Mouse (Mus musculus): ENCODE measurements at regions not wholly inside any gene's neighbourhood (a gene's known extent, or its start where the extent isn't known, plus 50 kb on each side); places are given as distances from the start of the nearest gene placed in this dataset.

GRCm38 (mm10) chr14:24876508-24876907, 389.6 kb downstream of the Rps24 start:
- no peak for ATAC-seq
- H3K4me1 ChIP-seq (replicated peaks; ENCODE audit: control insufficient read depth, insufficient read depth, low read length) = peaks cover 19% of the 10 kb centered on the region
- 70% methylated on average over 5 of the region's 5 CpGs for WGBS

DNA sequence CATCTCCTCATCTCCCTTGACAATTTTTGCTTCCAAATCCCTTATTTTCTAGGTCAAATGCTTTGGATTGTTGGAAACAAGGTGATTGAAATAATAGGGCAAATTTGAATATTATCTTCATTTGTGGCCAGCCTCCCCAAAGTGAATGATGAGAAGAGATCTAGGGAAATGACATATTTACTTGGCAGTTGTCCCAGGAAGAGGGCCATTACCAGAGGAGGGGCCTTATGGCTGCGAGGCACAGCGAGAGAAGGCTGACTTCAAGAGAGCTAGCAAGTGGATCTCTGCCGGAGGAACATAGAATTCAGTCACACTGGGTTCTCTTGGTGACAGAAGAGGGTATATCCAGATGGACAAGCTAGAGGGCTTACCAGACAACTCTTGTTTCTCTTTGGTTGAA, 390.9 kb downstream of the Rps24 start:
- Histone ChIP-seq H3K4me3 (replicated peaks; ENCODE audit: low read length) (no peak overlapping the region), H3K4me1 (replicated peaks; ENCODE audit: control insufficient read depth, insufficient read depth, low read length) (peaks cover 15% of the 10 kb centered on the region), H3K36me3 (ENCODE audit: control insufficient read depth, insufficient read depth) (no peaks in the 10 kb centered on the region), H3K9me3 (ENCODE audit: control insufficient read depth, low read length) (no peaks in the 10 kb centered on the region), H3K4me2 (ENCODE audit: low read length) (no peak overlapping the region), H3K27me3 (replicated peaks; ENCODE audit: control insufficient read depth, insufficient read depth, low read length) (no peaks in the 10 kb centered on the region), H3K9ac (replicated peaks; ENCODE audit: low read depth, low read length) (no peak overlapping the region), H3K27ac (ENCODE audit: low read length) (no peak overlapping the region)
- WGBS = 60% methylated on average over 3 of the region's 3 CpGs
- ATAC-seq = no peak

More at GRCm38 (mm10) chr14:24876508-24876907, 389.6 kb downstream of the Rps24 start:
- no peaks in the 10 kb centered on the region for H3K9me3 ChIP-seq (ENCODE audit: control insufficient read depth, low read length)
- no peaks in the 10 kb centered on the region for H3K36me3 ChIP-seq (ENCODE audit: control insufficient read depth, insufficient read depth)
- no peak overlapping the region for H3K4me2 ChIP-seq (ENCODE audit: low read length)
- H3K27ac ChIP-seq (ENCODE audit: low read length) = no peak overlapping the region
- no peak overlapping the region for H3K9ac ChIP-seq (replicated peaks; ENCODE audit: low read depth, low read length)
- no peak overlapping the region for H3K4me3 ChIP-seq (replicated peaks; ENCODE audit: low read length)
- no peaks in the 10 kb centered on the region for H3K27me3 ChIP-seq (replicated peaks; ENCODE audit: control insufficient read depth, insufficient read depth, low read length)

DNA sequence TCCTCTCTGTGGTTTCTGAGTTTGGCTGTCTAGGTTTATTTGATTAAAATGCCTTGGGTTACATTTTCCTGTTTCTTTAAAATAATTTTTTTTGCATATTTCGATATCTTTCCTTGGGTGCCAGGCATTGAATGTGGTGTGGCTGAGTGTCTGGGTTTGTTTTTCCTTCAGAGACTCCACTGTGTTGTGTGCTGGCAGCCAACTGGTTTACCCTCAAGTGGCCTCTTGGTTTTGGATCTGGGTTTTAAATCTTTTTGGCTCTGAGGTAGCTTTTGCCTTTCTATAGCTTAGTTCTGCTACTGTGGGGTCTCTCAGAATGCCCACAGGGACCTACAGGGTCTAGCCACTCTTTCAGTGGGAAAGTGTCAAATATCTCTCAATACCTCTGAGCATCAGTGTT, 399.2 kb downstream of the Rps24 start:
- H3K9me3 ChIP-seq (ENCODE audit: control insufficient read depth, low read length) = peaks cover 3% of the 10 kb centered on the region; the same call in 1 of the 2 replicates
- H3K27ac ChIP-seq (ENCODE audit: low read length) = no peak overlapping the region
- H3K4me2 ChIP-seq (ENCODE audit: low read length) = no peak overlapping the region
- no peaks in the 10 kb centered on the region for H3K36me3 ChIP-seq (ENCODE audit: control insufficient read depth, insufficient read depth)
- H3K9ac ChIP-seq (replicated peaks; ENCODE audit: low read depth, low read length) = no peak overlapping the region
- 72% methylated on average over 1 of the region's 1 CpGs for WGBS
- H3K4me1 ChIP-seq (replicated peaks; ENCODE audit: control insufficient read depth, insufficient read depth, low read length) = no peaks in the 10 kb centered on the region
- H3K27me3 ChIP-seq (replicated peaks; ENCODE audit: control insufficient read depth, insufficient read depth, low read length) = no peaks in the 10 kb centered on the region
- no peak overlapping the region for H3K4me3 ChIP-seq (replicated peaks; ENCODE audit: low read length)
- ATAC-seq = no peak

DNA sequence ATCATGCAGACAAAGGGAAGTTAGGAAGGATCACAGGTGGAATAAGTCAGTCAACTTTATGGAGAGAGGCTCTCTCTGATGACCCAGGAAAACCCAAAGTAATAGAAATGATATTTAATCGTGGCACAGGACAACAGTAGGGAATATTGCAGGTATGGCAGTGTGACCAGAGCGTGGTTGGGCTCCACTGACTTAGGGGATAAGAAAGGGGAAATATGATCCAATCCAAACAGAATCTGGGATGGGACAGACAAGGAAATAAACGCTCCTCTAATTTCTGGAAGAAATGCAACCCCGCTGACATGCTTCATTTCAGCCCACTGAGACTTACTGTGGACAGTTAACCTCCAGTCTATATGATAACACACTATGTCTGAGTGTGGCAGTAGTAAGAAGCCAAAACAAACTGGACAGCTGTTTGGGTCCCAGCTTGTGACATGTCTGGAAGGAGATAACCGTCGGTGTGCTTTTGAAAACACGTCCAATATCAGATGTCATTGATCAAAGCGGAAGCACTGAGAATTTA, 400.0 kb downstream of the Rps24 start:
- ATAC-seq = no peak
- no peaks in the 10 kb centered on the region for H3K36me3 ChIP-seq (ENCODE audit: control insufficient read depth, insufficient read depth)
- no peak overlapping the region for H3K27ac ChIP-seq (ENCODE audit: low read length)
- no peak overlapping the region for H3K4me2 ChIP-seq (ENCODE audit: low read length)
- H3K27me3 ChIP-seq (replicated peaks; ENCODE audit: control insufficient read depth, insufficient read depth, low read length) = no peaks in the 10 kb centered on the region
- no peak overlapping the region for H3K9ac ChIP-seq (replicated peaks; ENCODE audit: low read depth, low read length)
- 92% methylated on average over 8 of the region's 8 CpGs for WGBS
- no peaks in the 10 kb centered on the region for H3K4me1 ChIP-seq (replicated peaks; ENCODE audit: control insufficient read depth, insufficient read depth, low read length)
- no peak overlapping the region for H3K4me3 ChIP-seq (replicated peaks; ENCODE audit: low read length)
- peaks cover 3% of the 10 kb centered on the region; the same call in 1 of the 2 replicates for H3K9me3 ChIP-seq (ENCODE audit: control insufficient read depth, low read length)

DNA sequence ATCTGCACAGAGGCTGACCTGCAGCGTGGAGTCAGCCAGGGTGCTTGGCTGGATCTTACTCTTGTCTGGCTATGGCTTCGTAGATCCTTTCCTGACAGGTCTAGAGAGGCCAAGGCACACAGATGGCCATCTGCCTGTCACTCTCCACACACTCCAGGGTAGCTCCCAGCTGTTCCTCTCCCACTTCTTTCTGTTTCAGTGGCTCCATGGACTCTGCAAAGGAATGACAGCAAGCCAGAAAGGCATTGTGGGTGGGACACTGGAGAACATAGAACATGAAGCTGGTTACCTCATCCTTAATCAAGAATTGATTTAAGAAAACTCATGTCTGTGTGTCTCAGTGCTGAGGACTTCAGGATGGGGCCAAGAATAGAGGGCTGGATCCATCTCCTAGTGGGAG, 403.9 kb downstream of the Rps24 start:
- Histone ChIP-seq H3K27me3 (replicated peaks; ENCODE audit: control insufficient read depth, insufficient read depth, low read length) (no peaks in the 10 kb centered on the region), H3K4me3 (replicated peaks; ENCODE audit: low read length) (no peak overlapping the region), H3K9ac (replicated peaks; ENCODE audit: low read depth, low read length) (no peak overlapping the region), H3K4me2 (ENCODE audit: low read length) (no peak overlapping the region), H3K4me1 (replicated peaks; ENCODE audit: control insufficient read depth, insufficient read depth, low read length) (no peaks in the 10 kb centered on the region), H3K36me3 (ENCODE audit: control insufficient read depth, insufficient read depth) (no peaks in the 10 kb centered on the region), H3K9me3 (ENCODE audit: control insufficient read depth, low read length) (no peaks in the 10 kb centered on the region), H3K27ac (ENCODE audit: low read length) (no peak overlapping the region)
- 82% methylated on average over 2 of the region's 2 CpGs for WGBS
- no peak for ATAC-seq

DNA sequence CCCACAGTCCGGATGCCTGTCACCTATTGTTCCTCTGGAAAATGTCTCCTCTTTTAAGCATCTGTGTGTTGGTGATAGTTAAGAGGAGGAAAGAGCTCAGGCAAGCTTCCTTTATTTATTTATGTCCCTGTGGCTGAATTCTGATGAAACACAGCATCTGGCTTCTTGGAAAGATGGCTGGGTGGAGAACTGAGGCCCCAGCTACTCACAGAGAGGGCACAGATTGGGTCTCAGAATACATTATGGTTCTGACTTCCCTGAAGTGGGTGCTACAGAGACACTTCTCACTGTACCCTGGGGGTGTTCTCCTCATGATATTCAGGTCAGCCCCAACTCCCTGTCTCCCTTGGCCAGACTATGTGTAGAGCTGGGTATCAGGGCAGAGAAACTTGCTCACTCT, 408.3 kb downstream of the Rps24 start:
- no peak for ATAC-seq
- Histone ChIP-seq H3K27ac (ENCODE audit: low read length) (no peak overlapping the region), H3K4me2 (ENCODE audit: low read length) (no peak overlapping the region), H3K36me3 (ENCODE audit: control insufficient read depth, insufficient read depth) (no peaks in the 10 kb centered on the region), H3K9ac (replicated peaks; ENCODE audit: low read depth, low read length) (no peak overlapping the region), H3K27me3 (replicated peaks; ENCODE audit: control insufficient read depth, insufficient read depth, low read length) (no peaks in the 10 kb centered on the region), H3K4me1 (replicated peaks; ENCODE audit: control insufficient read depth, insufficient read depth, low read length) (no peaks in the 10 kb centered on the region; the same call in 1 of the 2 replicates), H3K4me3 (replicated peaks; ENCODE audit: low read length) (no peak overlapping the region), H3K9me3 (ENCODE audit: control insufficient read depth, low read length) (peaks cover 2% of the 10 kb centered on the region; the same call in 1 of the 2 replicates)
- 71% methylated on average over 1 of the region's 1 CpGs for WGBS

- no peaks in the 10 kb centered on the region for H3K27me3 ChIP-seq (replicated peaks; ENCODE audit: control insufficient read depth, insufficient read depth, low read length)
- H3K4me3 ChIP-seq (replicated peaks; ENCODE audit: low read length) = no peak overlapping the region
- H3K36me3 ChIP-seq (ENCODE audit: control insufficient read depth, insufficient read depth) = no peaks in the 10 kb centered on the region
- H3K9ac ChIP-seq (replicated peaks; ENCODE audit: low read depth, low read length) = no peak overlapping the region
- no peak overlapping the region for H3K27ac ChIP-seq (ENCODE audit: low read length)
- H3K4me1 ChIP-seq (replicated peaks; ENCODE audit: control insufficient read depth, insufficient read depth, low read length) = peaks cover 7% of the 10 kb centered on the region
- 85% methylated on average over 5 of the region's 5 CpGs for WGBS
- ATAC-seq = no peak
- H3K4me2 ChIP-seq (ENCODE audit: low read length) = no peak overlapping the region
- peaks cover 2% of the 10 kb centered on the region; the same call in 1 of the 2 replicates for H3K9me3 ChIP-seq (ENCODE audit: control insufficient read depth, low read length)
These were observed 409.8 kb downstream of the Rps24 start for GRCm38 (mm10) chr14:24896681-24897080.

GRCm38 (mm10) chr14:24900501-24901179, 413.7 kb downstream of the Rps24 start:
- peak; percentile 57 for ATAC-seq
- no peak overlapping the region for H3K9ac ChIP-seq (replicated peaks; ENCODE audit: low read depth, low read length)
- peaks cover 2% of the 10 kb centered on the region; the same call in 1 of the 2 replicates for H3K9me3 ChIP-seq (ENCODE audit: control insufficient read depth, low read length)
- no peaks in the 10 kb centered on the region for H3K36me3 ChIP-seq (ENCODE audit: control insufficient read depth, insufficient read depth)
- no peak overlapping the region for H3K4me3 ChIP-seq (replicated peaks; ENCODE audit: low read length)
- H3K27ac ChIP-seq (ENCODE audit: low read length) = peak overlapping the region; percentile 14
- H3K27me3 ChIP-seq (replicated peaks; ENCODE audit: control insufficient read depth, insufficient read depth, low read length) = no peaks in the 10 kb centered on the region
- H3K4me2 ChIP-seq (ENCODE audit: low read length) = no peak overlapping the region
- peaks cover 7% of the 10 kb centered on the region for H3K4me1 ChIP-seq (replicated peaks; ENCODE audit: control insufficient read depth, insufficient read depth, low read length)
- 43% methylated on average over 13 of the region's 13 CpGs for WGBS

GRCm38 (mm10) chr14:24901726-24902125, 414.8 kb downstream of the Rps24 start:
- H3K9ac ChIP-seq (replicated peaks; ENCODE audit: low read depth, low read length) = no peak overlapping the region
- 81% methylated on average over 7 of the region's 7 CpGs for WGBS
- H3K4me2 ChIP-seq (ENCODE audit: low read length) = no peak overlapping the region
- no peaks in the 10 kb centered on the region for H3K27me3 ChIP-seq (replicated peaks; ENCODE audit: control insufficient read depth, insufficient read depth, low read length)
- H3K4me1 ChIP-seq (replicated peaks; ENCODE audit: control insufficient read depth, insufficient read depth, low read length) = peaks cover 7% of the 10 kb centered on the region
- no peak for ATAC-seq
- no peak overlapping the region for H3K4me3 ChIP-seq (replicated peaks; ENCODE audit: low read length)
- H3K36me3 ChIP-seq (ENCODE audit: control insufficient read depth, insufficient read depth) = no peaks in the 10 kb centered on the region
- no peak overlapping the region for H3K27ac ChIP-seq (ENCODE audit: low read length)
- H3K9me3 ChIP-seq (ENCODE audit: control insufficient read depth, low read length) = peaks cover under 1% of the 10 kb centered on the region; the same call in 1 of the 2 replicates

Data from forebrain, embryonic 16.5 days (tissue).